Comparison of ENCODE assay signal across 7 mouse cellular contexts in the genomic region with DNA sequence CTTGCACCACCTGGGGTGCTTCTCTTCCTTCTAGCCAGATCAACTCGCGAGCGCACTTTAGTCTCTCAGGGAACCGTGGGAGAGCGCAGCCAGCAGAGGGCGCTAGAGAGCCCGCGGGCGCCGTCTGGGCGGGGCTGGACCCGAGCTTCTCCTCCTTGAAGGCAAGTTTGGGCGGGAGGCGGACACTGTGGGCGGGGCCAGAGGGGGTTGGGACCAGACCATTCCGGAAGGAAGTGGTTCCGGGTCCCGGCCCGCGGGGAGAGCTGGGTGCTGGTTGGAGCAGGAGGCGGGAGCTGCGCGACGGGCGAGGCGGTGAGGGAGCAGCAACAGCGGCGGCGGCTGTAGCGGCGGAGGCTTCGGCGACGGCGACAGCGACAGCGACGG. TPM values are rescaled to one million over a fixed set of nuclear protein-coding genes. Genes with fewer than 3 reads are reported as not detected.
DNase-seq lines count a peak whose midpoint lies in the region; ATAC-seq lines count a peak whose summit lies in the region.

No protein-coding gene starts in this region.

- H3K4me1 ChIP-seq in embryonic facial prominence, embryonic 12.5 days: no peaks in the 10 kb centered on the region
- H3K4me1 ChIP-seq in limb, embryonic 11.5 days (ENCODE audit: control insufficient read depth, insufficient read depth, low read length): no peaks in the 10 kb centered on the region
- H3K4me1 ChIP-seq in midbrain, embryonic 14.5 days (ENCODE audit: control insufficient read depth, insufficient read depth, low read length): 0 out of 2 replicates have a peak, but pooled peaks cover 3% of the 10 kb centered on the region

- peak overlapping the region; percentile 61 for H3K4me3 ChIP-seq in embryonic facial prominence, embryonic 12.5 days
- H3K4me3 ChIP-seq in limb, embryonic 11.5 days (ENCODE audit: low read depth, low read length): peak overlapping the region; percentile 57
- peak overlapping the region; percentile 54 for H3K4me3 ChIP-seq in midbrain, embryonic 14.5 days (replicated peaks; ENCODE audit: low read depth, low read length)

- H3K36me3 ChIP-seq in embryonic facial prominence, embryonic 12.5 days: no peaks in the 10 kb centered on the region
- H3K36me3 ChIP-seq in limb, embryonic 11.5 days (ENCODE audit: control insufficient read depth, insufficient read depth, low read length): no peaks in the 10 kb centered on the region
- H3K36me3 ChIP-seq in midbrain, embryonic 14.5 days (ENCODE audit: control insufficient read depth, insufficient read depth, low read length): no peaks in the 10 kb centered on the region

- H3K9ac ChIP-seq in embryonic facial prominence, embryonic 12.5 days: peak overlapping the region; percentile 62
- H3K9ac ChIP-seq in limb, embryonic 11.5 days (ENCODE audit: low read length): peak overlapping the region; percentile 66
- H3K9ac ChIP-seq in midbrain, embryonic 14.5 days (replicated peaks; ENCODE audit: low read length): peak overlapping the region; percentile 69

- 26% methylated on average over 34 of the region's 38 CpGs for WGBS in embryonic facial prominence, embryonic 12.5 days
- 13% methylated on average over 33 of the region's 38 CpGs for WGBS in limb, embryonic 11.5 days
- 24% methylated on average over 33 of the region's 38 CpGs for WGBS in midbrain, embryonic 14.5 days

- peak; percentile 96 for DNase-seq in adrenal gland, postnatal 25 days
- DNase-seq in heart, adult 11 months: peak; percentile 100
- peak; percentile 94 for DNase-seq in kidney, adult 18-20 months
- DNase-seq in limb, embryonic 11.5 days (ENCODE audit: low spot score): peak; percentile 96
- peak; percentile 96 for DNase-seq in midbrain, embryonic 14.5 days
- DNase-seq in spleen, adult 18-20 months: peak; percentile 92 to 93

- peak overlapping the region; percentile 82 for H3K27ac ChIP-seq in embryonic facial prominence, embryonic 12.5 days
- H3K27ac ChIP-seq in limb, embryonic 11.5 days (replicated peaks; ENCODE audit: low read depth, low read length): no peak overlapping the region; the same call in 1 of the 2 replicates
- peak overlapping the region; percentile 79 for H3K27ac ChIP-seq in midbrain, embryonic 14.5 days (replicated peaks; ENCODE audit: low read depth, low read length)

- H3K9me3 ChIP-seq in embryonic facial prominence, embryonic 12.5 days: no peaks in the 10 kb centered on the region
- no peaks in the 10 kb centered on the region for H3K9me3 ChIP-seq in limb, embryonic 11.5 days (ENCODE audit: control insufficient read depth, low read length)
- H3K9me3 ChIP-seq in midbrain, embryonic 14.5 days (ENCODE audit: control insufficient read depth, low read length): no peaks in the 10 kb centered on the region

- peak; percentile 91 for ATAC-seq in embryonic facial prominence, embryonic 12.5 days (ENCODE audit: insufficient number of reproducible peaks, insufficient read depth, low FRiP score, low TSS enrichment)
- peak; percentile 98 for ATAC-seq in limb, embryonic 11.5 days (ENCODE audit: insufficient number of reproducible peaks, low FRiP score, low TSS enrichment, low read depth)
- peak; percentile 98 for ATAC-seq in midbrain, embryonic 14.5 days (ENCODE audit: low FRiP score, low TSS enrichment)

- H3K27me3 ChIP-seq in embryonic facial prominence, embryonic 12.5 days: peaks cover 2% of the 10 kb centered on the region; the same call in 1 of the 2 replicates
- H3K27me3 ChIP-seq in limb, embryonic 11.5 days (ENCODE audit: control insufficient read depth, insufficient read depth, low read length): no peaks in the 10 kb centered on the region
- no peaks in the 10 kb centered on the region for H3K27me3 ChIP-seq in midbrain, embryonic 14.5 days (ENCODE audit: control insufficient read depth, insufficient read depth, low read length)

- H3K4me2 ChIP-seq in embryonic facial prominence, embryonic 12.5 days (replicated peaks): peak overlapping the region; percentile 50
- H3K4me2 ChIP-seq in limb, embryonic 11.5 days (ENCODE audit: low read depth, severe bottlenecking): peak overlapping the region; percentile 38
- peak overlapping the region; percentile 56 for H3K4me2 ChIP-seq in midbrain, embryonic 14.5 days (ENCODE audit: low read length)

RNA-seq across cellular contexts. Expression of gene Bclaf3, which starts 5.9 kb away (rescaled TPM):
- 11.2 and 13.3 TPM in 2 replicates for total RNA-seq in adrenal gland, postnatal 25 days (2021)
- 25.8 and 27.0 TPM in 2 replicates for polyA plus RNA-seq in embryonic facial prominence, embryonic 12.5 days (2016; fragmentation: Nextera tagmentation; extraction: Ambion mirVana)
- 21.7 and 22.9 TPM in 2 replicates for polyA plus RNA-seq in limb, embryonic 11.5 days (2014; fragmentation: Nextera tagmentation; extraction: Ambion mirVana)
- polyA plus RNA-seq in midbrain, embryonic 14.5 days (2014; fragmentation: Nextera tagmentation; extraction: Ambion mirVana): 28.3 and 29.1 TPM in 2 replicates
